Mouse (Mus musculus): Measurements from ENCODE around the gene Bmp6.

- no peak for TF ChIP-seq CTCF (IDR thresholded peaks at IDR 0.05; ENCODE audit: extremely low read depth, insufficient read depth, insufficient read length, insufficient replicate concordance)
- TF ChIP-seq POLR2A (IDR thresholded peaks at IDR 0.05; ENCODE audit: low read depth, low read length): no peak
Observed at GRCm38 (mm10) chr13:38318418-38318817, 26.5 kb upstream of the Bmp6 start.
